Mouse (Mus musculus): ENCODE measurements at regions not wholly inside any gene's neighbourhood (a gene's known extent, or its start where the extent isn't known, plus 50 kb on each side); places are given as distances from the start of the nearest gene placed in this dataset.
"Not testable (repeated sequence)": the region's sequence is repeated elsewhere in the genome, so short reads cannot be mapped to it uniquely, and the experiment has no call there.

- no peak overlapping the region for H3K4me3 ChIP-seq (ENCODE audit: low read depth, low read length)
- no peaks in the 10 kb centered on the region for H3K36me3 ChIP-seq (ENCODE audit: control insufficient read depth, insufficient read depth, low read length)
- peaks cover 8% of the 10 kb centered on the region for H3K4me1 ChIP-seq (ENCODE audit: control insufficient read depth, insufficient read depth, low read length)
- no peaks in the 10 kb centered on the region for H3K27me3 ChIP-seq (ENCODE audit: control insufficient read depth, insufficient read depth, low read depth, low read length)
- H3K4me2 ChIP-seq (ENCODE audit: low read length) = no peak overlapping the region
- H3K9me3 ChIP-seq (replicated peaks; ENCODE audit: control insufficient read depth, low read length, poor library complexity, severe bottlenecking) = no peaks in the 10 kb centered on the region
- WGBS = 91% methylated on average over 8 of the region's 8 CpGs
- ATAC-seq = no peak
- no peak overlapping the region for H3K27ac ChIP-seq (ENCODE audit: low read length)
- no peak overlapping the region for H3K9ac ChIP-seq (ENCODE audit: low read depth, low read length)
Observed at GRCm38 (mm10) chr3:49643871-49644270, 113.3 kb downstream of the Pcdh18 start.

GRCm38 (mm10) chr3:49641966-49642758, 115.0 kb downstream of the Pcdh18 start:
- no peaks in the 10 kb centered on the region for H3K9me3 ChIP-seq (replicated peaks; ENCODE audit: control insufficient read depth, low read length, poor library complexity, severe bottlenecking)
- ATAC-seq = peak; percentile 93
- no peak overlapping the region for H3K4me2 ChIP-seq (ENCODE audit: low read length)
- H3K9ac ChIP-seq (ENCODE audit: low read depth, low read length) = no peak overlapping the region
- no peaks in the 10 kb centered on the region for H3K27me3 ChIP-seq (ENCODE audit: control insufficient read depth, insufficient read depth, low read depth, low read length)
- H3K36me3 ChIP-seq (ENCODE audit: control insufficient read depth, insufficient read depth, low read length) = no peaks in the 10 kb centered on the region
- H3K4me3 ChIP-seq (ENCODE audit: low read depth, low read length) = no peak overlapping the region
- 27% methylated on average over 4 of the region's 4 CpGs for WGBS
- no peak overlapping the region for H3K27ac ChIP-seq (ENCODE audit: low read length)
- peaks cover 8% of the 10 kb centered on the region for H3K4me1 ChIP-seq (ENCODE audit: control insufficient read depth, insufficient read depth, low read length)

- Histone ChIP-seq H3K27ac (ENCODE audit: low read length) (no peak overlapping the region), H3K36me3 (ENCODE audit: control insufficient read depth, insufficient read depth, low read length) (no peaks in the 10 kb centered on the region), H3K4me2 (ENCODE audit: low read length) (no peak overlapping the region), H3K9me3 (replicated peaks; ENCODE audit: control insufficient read depth, low read length, poor library complexity, severe bottlenecking) (no peaks in the 10 kb centered on the region), H3K4me1 (ENCODE audit: control insufficient read depth, insufficient read depth, low read length) (peaks cover 8% of the 10 kb centered on the region), H3K4me3 (ENCODE audit: low read depth, low read length) (no peak overlapping the region), H3K9ac (ENCODE audit: low read depth, low read length) (no peak overlapping the region), H3K27me3 (ENCODE audit: control insufficient read depth, insufficient read depth, low read depth, low read length) (no peaks in the 10 kb centered on the region)
- 18% methylated on average over 1 of the region's 1 CpGs for WGBS
- ATAC-seq = peak; percentile 80
Observed at GRCm38 (mm10) chr3:49641411-49641810, 115.7 kb downstream of the Pcdh18 start.

- no peak for ATAC-seq
- Histone ChIP-seq H3K27me3 (ENCODE audit: control insufficient read depth, insufficient read depth, low read depth, low read length) (no peaks in the 10 kb centered on the region), H3K36me3 (ENCODE audit: control insufficient read depth, insufficient read depth, low read length) (no peaks in the 10 kb centered on the region), H3K9ac (ENCODE audit: low read depth, low read length) (no peak overlapping the region), H3K9me3 (replicated peaks; ENCODE audit: control insufficient read depth, low read length, poor library complexity, severe bottlenecking) (no peaks in the 10 kb centered on the region), H3K4me2 (ENCODE audit: low read length) (no peak overlapping the region), H3K4me3 (ENCODE audit: low read depth, low read length) (no peak overlapping the region), H3K27ac (ENCODE audit: low read length) (no peak overlapping the region), H3K4me1 (ENCODE audit: control insufficient read depth, insufficient read depth, low read length) (peaks cover 8% of the 10 kb centered on the region)
- WGBS = 89% methylated on average over 2 of the region's 2 CpGs
Observed at GRCm38 (mm10) chr3:49638601-49639000, 118.5 kb downstream of the Pcdh18 start.

- no peak for ATAC-seq
- no peaks in the 10 kb centered on the region for H3K36me3 ChIP-seq (ENCODE audit: control insufficient read depth, insufficient read depth, low read length)
- WGBS = 66% methylated on average over 2 of the region's 2 CpGs
- H3K4me2 ChIP-seq (ENCODE audit: low read length) = no peak overlapping the region
- H3K27me3 ChIP-seq (ENCODE audit: control insufficient read depth, insufficient read depth, low read depth, low read length) = no peaks in the 10 kb centered on the region
- H3K9me3 ChIP-seq (replicated peaks; ENCODE audit: control insufficient read depth, low read length, poor library complexity, severe bottlenecking) = no peaks in the 10 kb centered on the region
- no peak overlapping the region for H3K4me3 ChIP-seq (ENCODE audit: low read depth, low read length)
- H3K4me1 ChIP-seq (ENCODE audit: control insufficient read depth, insufficient read depth, low read length) = peaks cover 2% of the 10 kb centered on the region; the same call in 1 of the 2 replicates
- no peak overlapping the region for H3K27ac ChIP-seq (ENCODE audit: low read length)
- no peak overlapping the region for H3K9ac ChIP-seq (ENCODE audit: low read depth, low read length)
Observed at GRCm38 (mm10) chr3:49636676-49637075, 120.4 kb downstream of the Pcdh18 start.

GRCm38 (mm10) chr3:49592706-49593451, 164.2 kb downstream of the Pcdh18 start:
- Histone ChIP-seq H3K9me3 (replicated peaks; ENCODE audit: control insufficient read depth, low read length, poor library complexity, severe bottlenecking) (no peaks in the 10 kb centered on the region), H3K9ac (ENCODE audit: low read depth, low read length) (no peak overlapping the region), H3K27me3 (ENCODE audit: control insufficient read depth, insufficient read depth, low read depth, low read length) (no peaks in the 10 kb centered on the region), H3K4me3 (ENCODE audit: low read depth, low read length) (no peak overlapping the region), H3K36me3 (ENCODE audit: control insufficient read depth, insufficient read depth, low read length) (no peaks in the 10 kb centered on the region), H3K27ac (ENCODE audit: low read length) (no peak overlapping the region), H3K4me1 (ENCODE audit: control insufficient read depth, insufficient read depth, low read length) (no peaks in the 10 kb centered on the region), H3K4me2 (ENCODE audit: low read length) (no peak overlapping the region)
- 33% methylated on average over 9 of the region's 9 CpGs for WGBS
- ATAC-seq = no peak

GRCm38 (mm10) chr3:49590234-49590633, 166.9 kb downstream of the Pcdh18 start:
- no peak for ATAC-seq
- Histone ChIP-seq H3K9me3 (replicated peaks; ENCODE audit: control insufficient read depth, low read length, poor library complexity, severe bottlenecking) (no peaks in the 10 kb centered on the region), H3K27me3 (ENCODE audit: control insufficient read depth, insufficient read depth, low read depth, low read length) (no peaks in the 10 kb centered on the region), H3K27ac (ENCODE audit: low read length) (no peak overlapping the region), H3K36me3 (ENCODE audit: control insufficient read depth, insufficient read depth, low read length) (no peaks in the 10 kb centered on the region), H3K4me2 (ENCODE audit: low read length) (no peak overlapping the region), H3K9ac (ENCODE audit: low read depth, low read length) (no peak overlapping the region), H3K4me1 (ENCODE audit: control insufficient read depth, insufficient read depth, low read length) (no peaks in the 10 kb centered on the region), H3K4me3 (ENCODE audit: low read depth, low read length) (no peak overlapping the region)
- WGBS = 33% methylated on average over 2 of the region's 2 CpGs

DNA sequence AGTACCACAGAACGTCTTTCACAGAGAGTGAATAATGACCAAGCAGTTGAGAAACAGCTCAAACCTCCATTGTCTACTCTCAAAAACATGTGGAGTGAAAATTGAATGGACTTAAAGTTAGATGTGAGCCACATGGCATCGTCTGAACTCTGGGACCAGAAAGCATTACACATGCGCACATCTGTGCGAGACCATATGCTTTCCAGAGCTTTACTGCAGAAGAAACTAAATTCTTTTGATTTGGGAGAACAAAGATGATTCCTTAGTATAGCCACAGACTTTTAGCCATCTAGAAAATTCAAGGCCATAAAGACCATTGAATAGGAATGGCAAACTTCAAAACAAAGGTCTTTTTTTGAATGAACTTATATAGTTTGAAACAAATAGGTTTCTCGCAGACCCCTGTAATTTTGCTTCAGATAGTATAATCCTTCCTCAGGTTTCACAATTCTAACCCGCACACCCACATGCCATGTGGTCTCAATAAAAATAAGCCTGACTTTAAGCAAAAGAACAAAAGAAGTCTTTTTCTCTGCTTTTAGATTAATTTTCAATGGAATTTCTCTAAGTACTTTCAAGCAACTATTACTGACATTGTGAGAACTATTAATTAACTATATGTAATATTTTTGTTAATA, 170.5 kb downstream of the Pcdh18 start:
- H3K4me2 ChIP-seq (ENCODE audit: low read length) = no peak overlapping the region
- H3K9me3 ChIP-seq (replicated peaks; ENCODE audit: control insufficient read depth, low read length, poor library complexity, severe bottlenecking) = no peaks in the 10 kb centered on the region
- ATAC-seq = no peak
- no peak overlapping the region for H3K9ac ChIP-seq (ENCODE audit: low read depth, low read length)
- WGBS = 55% methylated on average over 6 of the region's 6 CpGs
- no peak overlapping the region for H3K4me3 ChIP-seq (ENCODE audit: low read depth, low read length)
- no peaks in the 10 kb centered on the region for H3K27me3 ChIP-seq (ENCODE audit: control insufficient read depth, insufficient read depth, low read depth, low read length)
- H3K4me1 ChIP-seq (ENCODE audit: control insufficient read depth, insufficient read depth, low read length) = no peaks in the 10 kb centered on the region
- H3K27ac ChIP-seq (ENCODE audit: low read length) = no peak overlapping the region
- no peaks in the 10 kb centered on the region for H3K36me3 ChIP-seq (ENCODE audit: control insufficient read depth, insufficient read depth, low read length)

DNA sequence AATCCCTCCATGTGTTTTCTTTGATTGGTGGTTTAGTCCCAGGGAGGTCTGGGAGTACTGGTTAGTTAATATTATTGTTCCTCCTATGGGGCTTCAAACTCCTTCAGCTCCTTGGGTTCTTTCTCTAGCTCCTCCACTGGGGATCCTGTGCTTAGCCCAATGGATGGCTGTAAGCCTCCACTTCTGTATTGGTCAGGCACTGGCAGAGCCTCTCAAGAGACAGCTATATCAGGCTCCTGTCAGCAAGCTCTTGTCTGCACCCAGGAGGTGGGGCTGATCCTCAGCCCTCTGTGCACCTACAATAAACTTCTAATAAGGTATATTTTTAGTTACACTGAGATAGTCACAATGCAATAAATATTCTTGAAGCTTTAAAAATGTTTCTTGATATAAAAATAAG, 171.2 kb downstream of the Pcdh18 start:
- not testable (repeated sequence) for ATAC-seq; H3K9me3 ChIP-seq (replicated peaks; ENCODE audit: control insufficient read depth, low read length, poor library complexity, severe bottlenecking); H3K36me3 ChIP-seq (ENCODE audit: control insufficient read depth, insufficient read depth, low read length)

More for the DNA sequence above, 171.2 kb downstream of the Pcdh18 start:
- not testable (repeated sequence) for H3K27ac ChIP-seq (ENCODE audit: low read length); H3K27me3 ChIP-seq (ENCODE audit: control insufficient read depth, insufficient read depth, low read depth, low read length); H3K4me1 ChIP-seq (ENCODE audit: control insufficient read depth, insufficient read depth, low read length); H3K4me3 ChIP-seq (ENCODE audit: low read depth, low read length); H3K9ac ChIP-seq (ENCODE audit: low read depth, low read length); H3K4me2 ChIP-seq (ENCODE audit: low read length)

Measured in midbrain, embryonic 16.5 days (tissue).